Mouse (Mus musculus) hindbrain, embryonic 13.5 days (tissue): ENCODE measurements at regions not wholly inside any gene's neighbourhood (a gene's known extent, or its start where the extent isn't known, plus 50 kb on each side); places are given as distances from the start of the nearest gene placed in this dataset.

Experiments
- ATAC-seq: fragments of 200-750 bp; cut with Nextera tagmentation; 2 replicates; pipeline ENCODE4 v1.8.0; 2017; ENCODE audit warnings: moderate TSS enrichment; ENCODE audit not compliant: low FRiP score
- H3K27ac ChIP-seq: fragments of 300-500 bp; sonication (generic); 2 replicates; pipeline ENCODE4 v1.5.1; 2015; ENCODE audit warnings: inconsistent platforms, mild to moderate bottlenecking, moderate library complexity
- H3K27me3 ChIP-seq: fragments of 300-500 bp; sonication (generic); 2 replicates; pipeline ENCODE4 v1.6.1; 2015; ENCODE audit warnings: mild to moderate bottlenecking, inconsistent platforms
- H3K36me3 ChIP-seq: fragments of 300-500 bp; sonication (generic); 2 replicates; pipeline ENCODE4 v1.6.1; 2015; ENCODE audit warnings: mild to moderate bottlenecking, inconsistent platforms
- H3K4me1 ChIP-seq: fragments of 300-500 bp; sonication (generic); replicated peaks from 2 replicates; pipeline ENCODE4 v1.6.1; 2015; ENCODE audit warnings: inconsistent platforms
- H3K4me2 ChIP-seq: fragments of 300-500 bp; sonication (generic); 2 replicates; pipeline ENCODE4 v1.6.1; 2015; ENCODE audit warnings: inconsistent platforms, mild to moderate bottlenecking, moderate library complexity
- H3K4me3 ChIP-seq: fragments of 300-500 bp; sonication (generic); 2 replicates; pipeline ENCODE4 v1.5.1; 2015; ENCODE audit warnings: mild to moderate bottlenecking, inconsistent platforms
- H3K9ac ChIP-seq: fragments of 300-500 bp; sonication (generic); 2 replicates; pipeline ENCODE4 v1.6.1; 2015; ENCODE audit warnings: mild to moderate bottlenecking, inconsistent platforms
- H3K9me3 ChIP-seq: fragments of 300-500 bp; sonication (generic); 2 replicates; pipeline ENCODE4 v1.6.1; 2016; ENCODE audit warnings: inconsistent platforms
- WGBS: fragments of 180-500 bp; shearing (Covaris S2); methylation state at CpG from one replicate; pipeline ENCODE4 v1.1.7; 2015; 5-methylcytosine and 5-hydroxymethylcytosine counted together

- no peaks in the 10 kb centered on the region for H3K27me3 ChIP-seq
- no peak overlapping the region for H3K4me2 ChIP-seq
- no peak overlapping the region for H3K4me3 ChIP-seq
- ATAC-seq, result peak; percentile 87
- no peak overlapping the region for H3K27ac ChIP-seq
- no peaks in the 10 kb centered on the region for H3K9me3 ChIP-seq
- no peaks in the 10 kb centered on the region for H3K36me3 ChIP-seq
- no peak overlapping the region for H3K9ac ChIP-seq
- H3K4me1 ChIP-seq, result peaks cover 16% of the 10 kb centered on the region
- WGBS, result 33% methylated on average over 2 of the region's 2 CpGs
Observed at GRCm38 (mm10) chr15:32002950-32003422, 174.1 kb upstream of the Tas2r119 start.

DNA sequence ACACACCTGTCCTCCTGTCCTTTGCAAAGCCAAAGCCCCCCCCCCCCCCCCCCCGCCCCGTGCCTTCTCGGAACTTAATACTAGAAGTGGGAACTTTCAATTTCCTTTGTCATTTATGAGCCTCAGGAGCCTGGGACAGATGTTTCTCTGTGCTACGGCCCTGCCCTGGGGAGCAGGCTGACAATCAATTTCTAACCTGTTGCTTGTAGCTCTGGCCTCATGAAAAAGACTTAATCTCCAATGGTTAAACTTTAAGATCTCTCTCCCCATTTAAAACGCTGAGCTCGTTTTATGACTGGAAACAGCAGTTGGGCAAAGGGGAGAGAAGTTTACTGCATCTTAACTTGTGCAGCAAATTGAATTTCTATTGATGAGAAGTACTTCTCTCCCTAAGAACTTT, 173.6 kb upstream of the Tas2r119 start:
- Histone ChIP-seq H3K4me2 (no peak overlapping the region), H3K9ac (no peak overlapping the region), H3K4me3 (no peak overlapping the region), H3K36me3 (no peaks in the 10 kb centered on the region), H3K4me1 (peaks cover 16% of the 10 kb centered on the region), H3K27me3 (no peaks in the 10 kb centered on the region), H3K27ac (no peak overlapping the region), H3K9me3 (no peaks in the 10 kb centered on the region)
- ATAC-seq, result peak; percentile 4; the same call in 1 of the 2 replicates
- 9% methylated on average over 5 of the region's 6 CpGs for WGBS

DNA sequence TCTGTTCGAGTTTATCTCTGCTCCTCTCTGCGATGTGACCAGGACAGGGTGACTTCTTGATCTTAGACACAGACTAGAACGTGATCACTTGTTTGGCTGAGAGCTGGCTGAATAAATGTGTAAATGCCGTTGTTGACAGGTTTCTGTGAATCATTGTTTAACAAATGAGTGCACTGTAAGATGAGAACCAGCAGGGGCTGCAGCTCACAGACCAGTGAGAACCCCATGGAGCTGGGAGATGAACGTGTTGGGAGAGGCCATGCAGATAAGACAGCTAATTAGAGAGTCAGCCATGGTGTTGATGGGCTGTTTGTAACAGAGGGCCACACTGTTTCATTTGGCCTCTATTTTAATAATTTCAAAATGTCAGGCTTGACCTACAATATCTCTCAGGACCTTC, 171.1 kb upstream of the Tas2r119 start:
- Histone ChIP-seq H3K36me3 (no peaks in the 10 kb centered on the region), H3K4me2 (no peak overlapping the region), H3K9me3 (no peaks in the 10 kb centered on the region), H3K9ac (no peak overlapping the region), H3K27me3 (no peaks in the 10 kb centered on the region), H3K4me3 (no peak overlapping the region), H3K4me1 (peaks cover 16% of the 10 kb centered on the region), H3K27ac (no peak overlapping the region)
- WGBS, result 31% methylated on average over 5 of the region's 5 CpGs
- ATAC-seq, result no peak

DNA sequence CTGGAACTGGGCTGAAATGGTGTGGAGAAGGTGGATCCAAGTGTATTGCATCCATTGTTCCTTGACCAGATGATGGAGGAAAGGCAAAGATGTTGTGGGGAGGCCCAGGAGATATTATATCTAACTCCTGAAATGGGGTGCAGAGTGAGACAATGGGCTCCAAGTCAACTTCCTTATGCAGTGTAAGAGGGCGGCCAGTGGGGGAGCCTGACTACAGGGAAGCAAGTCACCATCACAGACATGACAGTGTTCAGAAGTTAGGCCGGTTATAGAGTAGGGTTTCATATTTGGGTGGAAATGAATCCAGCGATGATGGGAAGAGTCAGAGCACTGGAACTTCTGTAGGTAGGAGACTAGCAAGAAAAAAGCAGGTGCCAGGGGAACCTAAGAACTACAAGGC, 167.3 kb upstream of the Tas2r119 start:
- Histone ChIP-seq H3K4me3 (no peak overlapping the region), H3K4me1 (no peaks in the 10 kb centered on the region), H3K9ac (no peak overlapping the region), H3K27me3 (no peaks in the 10 kb centered on the region), H3K36me3 (no peaks in the 10 kb centered on the region), H3K4me2 (no peak overlapping the region), H3K9me3 (no peaks in the 10 kb centered on the region), H3K27ac (no peak overlapping the region)
- ATAC-seq, result no peak
- 85% methylated on average over 3 of the region's 3 CpGs for WGBS

- H3K4me2 ChIP-seq, result no peak overlapping the region
- H3K4me3 ChIP-seq, result no peak overlapping the region
- H3K4me1 ChIP-seq, result no peaks in the 10 kb centered on the region
- no peak overlapping the region for H3K27ac ChIP-seq
- H3K36me3 ChIP-seq, result no peaks in the 10 kb centered on the region
- WGBS, result 51% methylated on average over 2 of the region's 2 CpGs
- no peaks in the 10 kb centered on the region for H3K27me3 ChIP-seq
- no peak overlapping the region for H3K9ac ChIP-seq
- H3K9me3 ChIP-seq, result no peaks in the 10 kb centered on the region
- no peak for ATAC-seq
Observed at GRCm38 (mm10) chr15:32012044-32012443, 165.0 kb upstream of the Tas2r119 start.

DNA sequence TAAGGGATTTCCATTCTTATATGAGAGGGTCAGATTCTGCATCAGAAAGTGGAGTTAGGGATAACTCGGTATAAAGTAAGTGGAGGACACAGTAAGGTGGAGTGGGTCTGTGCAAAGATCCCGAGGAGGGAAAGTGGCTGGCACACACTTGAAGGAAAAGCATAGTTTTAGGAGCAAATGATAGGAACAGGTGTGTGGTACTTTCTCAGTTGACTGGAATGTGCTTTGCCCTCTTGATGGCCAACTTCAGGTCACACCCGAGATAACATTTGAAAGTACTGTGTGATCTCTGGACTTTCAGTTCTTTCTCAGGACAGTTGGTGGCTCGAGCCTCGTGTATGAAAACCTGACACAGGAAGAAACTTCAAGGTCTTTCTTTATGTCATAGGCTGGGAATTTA, 164.3 kb upstream of the Tas2r119 start:
- 85% methylated on average over 5 of the region's 5 CpGs for WGBS
- H3K27ac ChIP-seq, result no peak overlapping the region

DNA sequence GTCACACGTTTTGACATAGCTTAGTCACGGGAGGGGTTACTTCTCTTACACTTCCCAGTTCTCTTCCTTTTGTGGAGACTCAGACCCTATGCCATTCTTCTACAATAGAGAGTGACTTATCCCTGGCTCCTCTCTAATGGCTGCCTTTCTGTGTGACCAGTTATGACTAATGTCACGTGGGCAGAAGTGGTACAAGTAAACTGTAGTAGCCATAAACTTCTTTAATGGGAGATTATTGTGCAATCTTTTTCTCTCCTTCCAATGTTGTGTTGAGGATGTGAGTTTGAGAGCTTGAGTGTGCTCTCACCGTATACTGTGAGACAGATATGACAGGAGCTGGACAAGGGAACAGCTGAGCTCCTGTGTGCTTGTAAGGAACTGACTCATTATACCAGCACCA, 161.9 kb upstream of the Tas2r119 start:
- H3K27me3 ChIP-seq, result no peaks in the 10 kb centered on the region
- no peaks in the 10 kb centered on the region for H3K9me3 ChIP-seq
- H3K27ac ChIP-seq, result no peak overlapping the region
- no peak overlapping the region for H3K4me2 ChIP-seq
- WGBS, result 86% methylated on average over 4 of the region's 4 CpGs
- no peaks in the 10 kb centered on the region for H3K36me3 ChIP-seq
- H3K9ac ChIP-seq, result no peak overlapping the region
- no peak for ATAC-seq
- H3K4me3 ChIP-seq, result no peak overlapping the region
- H3K4me1 ChIP-seq, result no peaks in the 10 kb centered on the region

More for the DNA sequence above, 164.3 kb upstream of the Tas2r119 start:
- Histone ChIP-seq H3K4me1 (no peaks in the 10 kb centered on the region), H3K9ac (no peak overlapping the region), H3K27me3 (no peaks in the 10 kb centered on the region), H3K4me2 (no peak overlapping the region), H3K4me3 (no peak overlapping the region), H3K9me3 (no peaks in the 10 kb centered on the region), H3K36me3 (no peaks in the 10 kb centered on the region)
- ATAC-seq, result no peak

GRCm38 (mm10) chr15:32020323-32021008, 156.6 kb upstream of the Tas2r119 start:
- H3K9ac ChIP-seq, result no peak overlapping the region
- no peak for ATAC-seq
- H3K4me2 ChIP-seq, result no peak overlapping the region
- no peaks in the 10 kb centered on the region for H3K36me3 ChIP-seq
- WGBS, result 54% methylated on average over 6 of the region's 6 CpGs
- H3K4me1 ChIP-seq, result no peaks in the 10 kb centered on the region
- no peaks in the 10 kb centered on the region for H3K9me3 ChIP-seq
- H3K27me3 ChIP-seq, result no peaks in the 10 kb centered on the region
- H3K27ac ChIP-seq, result no peak overlapping the region
- H3K4me3 ChIP-seq, result no peak overlapping the region

GRCm38 (mm10) chr15:32021009-32021602, 156.0 kb upstream of the Tas2r119 start:
- 73% methylated on average over 5 of the region's 5 CpGs for WGBS
- H3K4me3 ChIP-seq, result no peak overlapping the region
- no peak for ATAC-seq
- no peak overlapping the region for H3K4me2 ChIP-seq
- H3K9me3 ChIP-seq, result no peaks in the 10 kb centered on the region
- no peaks in the 10 kb centered on the region for H3K4me1 ChIP-seq
- H3K36me3 ChIP-seq, result no peaks in the 10 kb centered on the region
- H3K27me3 ChIP-seq, result no peaks in the 10 kb centered on the region
- H3K27ac ChIP-seq, result no peak overlapping the region
- H3K9ac ChIP-seq, result no peak overlapping the region

GRCm38 (mm10) chr15:32034091-32034490, 143.0 kb upstream of the Tas2r119 start:
- no peak for ATAC-seq

GRCm38 (mm10) chr15:32034790-32035189, 142.3 kb upstream of the Tas2r119 start:
- Histone ChIP-seq H3K4me2 (0 out of 2 replicates have a peak overlapping the region, but pooled peaks have one; percentile 6), H3K9me3 (no peaks in the 10 kb centered on the region), H3K36me3 (no peaks in the 10 kb centered on the region), H3K9ac (no peak overlapping the region), H3K27me3 (no peaks in the 10 kb centered on the region), H3K4me3 (no peak overlapping the region), H3K4me1 (peaks cover 10% of the 10 kb centered on the region), H3K27ac (no peak overlapping the region)
- peak; percentile 88 for ATAC-seq
- WGBS, result 30% methylated on average over 7 of the region's 7 CpGs

More at GRCm38 (mm10) chr15:32034091-32034490, 143.0 kb upstream of the Tas2r119 start:
- H3K4me1 ChIP-seq, result peaks cover 10% of the 10 kb centered on the region
- H3K9ac ChIP-seq, result no peak overlapping the region
- 88% methylated on average over 1 of the region's 1 CpGs for WGBS
- no peak overlapping the region for H3K4me3 ChIP-seq
- H3K27me3 ChIP-seq, result no peaks in the 10 kb centered on the region
- no peaks in the 10 kb centered on the region for H3K9me3 ChIP-seq
- no peak overlapping the region for H3K4me2 ChIP-seq
- H3K36me3 ChIP-seq, result no peaks in the 10 kb centered on the region
- H3K27ac ChIP-seq, result no peak overlapping the region

DNA sequence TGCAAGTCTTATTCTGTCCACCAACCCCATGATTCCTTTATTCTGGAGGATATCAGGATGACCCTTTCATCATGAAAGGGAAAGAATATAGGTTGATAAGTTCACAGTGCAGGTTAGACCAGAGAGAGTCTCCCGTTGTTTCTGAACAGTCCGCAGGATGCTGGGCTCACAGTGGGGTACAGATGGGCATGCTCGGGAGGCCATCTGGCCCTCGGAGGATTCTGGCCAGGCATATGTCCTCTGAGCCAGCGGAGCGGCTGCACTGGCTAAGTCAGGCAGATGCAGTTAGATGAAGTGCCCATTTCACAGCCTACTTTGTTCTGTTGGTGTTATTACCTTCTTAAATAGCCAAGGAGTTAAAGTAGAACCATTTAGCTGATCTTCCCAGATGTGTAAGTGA, 135.3 kb upstream of the Tas2r119 start:
- Histone ChIP-seq H3K4me2 (no peak overlapping the region), H3K4me3 (no peak overlapping the region)
- 77% methylated on average over 6 of the region's 6 CpGs for WGBS

DNA sequence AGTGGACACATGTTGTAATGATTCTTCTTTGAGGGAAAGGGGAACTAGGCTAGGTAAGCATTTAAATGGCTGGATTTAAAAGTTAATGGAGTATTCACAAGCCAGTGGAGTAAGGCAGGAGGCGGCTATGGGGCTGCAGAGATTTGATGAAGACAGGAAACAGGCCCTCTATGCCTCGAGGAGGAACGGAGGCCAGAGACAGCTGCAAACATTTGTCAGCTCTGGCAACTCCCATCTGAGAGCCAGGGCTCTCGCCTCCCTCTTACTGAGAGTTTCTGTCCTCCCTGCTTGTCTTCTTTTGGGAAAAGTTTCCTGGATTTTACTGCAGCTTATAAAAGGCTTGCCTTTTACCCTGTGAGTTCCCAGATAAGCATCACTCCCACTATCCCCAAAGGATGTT, 134.9 kb upstream of the Tas2r119 start:
- ATAC-seq, result no peak
- Histone ChIP-seq H3K27me3 (no peaks in the 10 kb centered on the region), H3K27ac (no peak overlapping the region), H3K4me3 (no peak overlapping the region), H3K9ac (no peak overlapping the region), H3K9me3 (no peaks in the 10 kb centered on the region), H3K4me2 (no peak overlapping the region), H3K4me1 (no peaks in the 10 kb centered on the region), H3K36me3 (no peaks in the 10 kb centered on the region)
- 66% methylated on average over 4 of the region's 4 CpGs for WGBS

More for the DNA sequence above, 135.3 kb upstream of the Tas2r119 start:
- Histone ChIP-seq H3K4me1 (no peaks in the 10 kb centered on the region), H3K9ac (no peak overlapping the region), H3K27me3 (no peaks in the 10 kb centered on the region), H3K27ac (no peak overlapping the region), H3K9me3 (no peaks in the 10 kb centered on the region), H3K36me3 (no peaks in the 10 kb centered on the region)
- ATAC-seq, result no peak
